Mouse (Mus musculus) NIH3T3 (cell line): Measurements from ENCODE around the gene Hoxd8.

Experiments
- DNase-seq: peaks from one replicate; pipeline ENCODE4 v3.0.0-alpha.2; 2012; ENCODE audit warnings: low read depth

The Hoxd8 gene

GRCm38 (mm10) chr2:74735851-74736687, 31.7 kb downstream of the Hoxd8 start:
- no peak for DNase-seq

DNA sequence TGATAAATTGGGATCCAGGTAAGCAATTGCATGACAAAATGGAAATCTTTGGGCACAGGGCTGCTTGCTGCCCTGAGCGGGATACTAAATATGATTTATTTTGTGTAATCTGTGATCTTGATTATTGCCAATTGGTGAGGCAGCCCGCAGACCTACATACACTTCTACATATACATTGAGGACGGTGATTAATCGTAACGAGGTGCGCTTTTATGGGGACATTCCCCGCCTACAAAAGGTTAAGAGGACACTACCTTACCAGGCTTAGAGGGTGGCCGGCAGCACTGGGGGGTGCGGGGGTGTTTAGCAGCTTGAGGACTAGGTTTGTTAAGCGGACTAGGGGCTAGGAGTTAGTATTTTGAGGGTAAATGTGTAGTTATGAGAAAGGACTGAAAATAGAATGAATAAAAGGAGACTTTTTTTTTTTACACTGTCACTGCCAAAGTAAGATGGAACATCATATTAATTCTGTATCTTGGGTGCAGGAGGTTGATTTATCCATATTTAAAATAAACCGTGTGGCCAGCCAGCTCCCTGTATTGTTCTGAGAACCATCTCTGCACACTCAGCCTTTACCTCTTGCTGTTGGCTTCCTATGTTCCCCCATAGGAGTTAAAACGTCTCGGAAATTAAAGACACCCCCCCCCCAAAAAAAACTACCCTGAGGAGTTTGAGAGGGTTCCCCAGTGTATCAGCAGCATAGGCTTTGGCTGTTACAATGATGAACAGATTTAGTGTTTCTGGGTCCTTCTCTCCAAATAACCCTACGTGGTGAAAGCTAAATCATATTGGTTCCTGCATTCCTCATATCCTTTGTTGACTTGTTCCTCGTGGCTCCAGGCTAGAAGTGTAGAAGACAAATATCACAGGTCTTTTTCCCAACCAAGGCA, 32.5 kb downstream of the Hoxd8 start:
- DNase-seq = no peak

DNA sequence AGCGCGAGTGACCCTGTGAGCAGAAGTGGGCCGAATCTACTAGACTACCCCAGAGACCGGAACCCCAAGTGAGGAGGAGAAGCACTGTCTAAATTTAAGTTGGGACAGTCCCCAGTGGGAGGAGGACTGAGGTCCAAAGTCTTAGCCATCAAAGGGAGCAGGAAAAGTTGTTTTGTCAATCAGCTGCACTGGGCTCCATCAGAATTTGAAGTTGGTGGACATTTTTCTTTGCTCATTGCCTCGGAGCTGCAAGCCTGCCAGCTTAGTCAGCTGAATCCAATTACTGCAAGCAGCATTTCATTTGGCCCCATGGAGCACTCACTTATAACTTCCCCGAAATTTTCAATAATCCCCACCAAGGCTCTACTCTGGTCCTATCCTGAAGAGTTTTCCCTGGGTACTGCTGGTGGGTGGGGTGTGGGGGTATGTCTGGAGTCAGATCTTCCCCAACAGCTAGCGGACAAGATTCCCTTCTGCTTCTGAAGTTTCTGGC, 33.2 kb downstream of the Hoxd8 start:
- peak; percentile 85 for DNase-seq

DNA sequence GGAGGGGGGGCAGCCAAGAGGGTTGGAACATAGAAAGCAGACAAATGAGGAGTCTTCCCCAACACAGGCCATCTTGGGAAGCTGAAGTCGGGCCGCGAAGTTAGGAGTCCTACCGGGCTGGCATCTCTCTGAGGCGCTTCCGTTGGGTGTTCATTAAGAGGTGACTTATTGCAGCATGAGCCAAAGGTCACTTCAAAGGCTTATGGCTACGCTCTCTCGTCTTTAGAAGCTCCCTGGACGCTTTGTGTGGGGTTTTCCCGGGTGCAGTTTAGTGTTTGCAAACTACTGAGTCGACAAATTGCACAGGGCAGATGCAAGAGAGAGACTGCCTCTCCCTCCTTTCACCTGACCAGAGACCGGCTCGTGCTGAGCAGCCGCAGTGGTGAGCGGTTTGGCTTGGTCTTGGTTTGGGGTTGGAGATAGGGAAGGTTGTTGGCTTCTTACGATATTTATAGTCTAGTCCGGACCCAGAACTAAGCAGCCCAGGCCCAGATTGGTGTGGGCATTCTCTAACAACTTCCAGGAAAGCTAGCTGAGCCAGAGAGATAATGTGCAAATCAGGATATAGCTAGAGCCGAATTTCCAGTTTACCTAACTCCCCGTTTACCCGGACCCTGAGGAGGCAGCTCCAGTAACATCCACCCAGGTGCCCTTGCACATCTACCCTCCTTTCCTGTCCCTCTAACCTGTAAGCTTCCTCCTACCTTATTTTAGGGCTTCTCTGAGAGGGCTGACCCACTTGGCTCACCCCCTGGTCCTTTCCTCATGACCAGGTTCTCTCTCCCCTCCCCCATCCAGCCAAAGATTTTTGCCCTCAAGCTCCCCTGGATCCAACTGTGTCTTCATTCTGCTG, 34.4 kb downstream of the Hoxd8 start:
- DNase-seq = no peak

GRCm38 (mm10) chr2:74739476-74739800, 35.0 kb downstream of the Hoxd8 start:
- DNase-seq = no peak

DNA sequence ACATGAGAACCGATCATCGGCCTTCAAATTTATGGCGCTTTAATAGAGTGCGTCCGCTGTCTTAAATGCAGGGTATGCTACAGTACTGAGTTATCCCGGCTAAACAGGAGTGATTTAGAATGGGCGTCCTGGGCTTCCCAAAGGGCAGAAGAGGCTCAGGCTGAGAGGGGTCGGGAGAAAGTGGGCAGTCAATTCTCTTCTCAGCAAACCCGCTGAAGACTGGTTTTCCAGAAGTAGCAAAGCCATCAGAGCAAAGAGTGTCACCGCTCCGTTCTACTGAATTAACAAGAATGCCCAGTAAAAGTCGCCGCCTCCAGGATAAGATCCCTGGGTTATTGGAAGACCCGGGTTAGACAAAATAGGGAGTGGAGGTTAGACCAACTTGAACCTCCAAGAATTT, 35.5 kb downstream of the Hoxd8 start:
- no peak for DNase-seq

- no peak for DNase-seq
Measured at GRCm38 (mm10) chr2:74740311-74741091, 36.1 kb downstream of the Hoxd8 start.

- DNase-seq = peak; percentile 5
Measured at GRCm38 (mm10) chr2:74741252-74741978, 37.0 kb downstream of the Hoxd8 start.

DNA sequence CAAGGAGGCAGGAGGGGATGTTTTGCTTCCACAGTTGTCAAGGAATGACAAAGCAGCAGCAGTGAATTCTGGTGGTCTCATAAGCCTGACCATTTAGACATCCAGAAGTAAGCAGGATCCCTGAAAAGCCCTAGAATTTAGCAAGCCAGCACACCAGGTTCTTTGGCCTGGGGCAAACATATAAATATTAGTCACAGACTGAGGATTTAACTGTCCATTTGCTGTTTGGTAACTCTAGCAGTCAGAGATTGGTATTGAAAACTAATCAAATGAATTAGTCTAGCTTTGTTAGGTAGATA, 37.5 kb downstream of the Hoxd8 start:
- DNase-seq = no peak

DNA sequence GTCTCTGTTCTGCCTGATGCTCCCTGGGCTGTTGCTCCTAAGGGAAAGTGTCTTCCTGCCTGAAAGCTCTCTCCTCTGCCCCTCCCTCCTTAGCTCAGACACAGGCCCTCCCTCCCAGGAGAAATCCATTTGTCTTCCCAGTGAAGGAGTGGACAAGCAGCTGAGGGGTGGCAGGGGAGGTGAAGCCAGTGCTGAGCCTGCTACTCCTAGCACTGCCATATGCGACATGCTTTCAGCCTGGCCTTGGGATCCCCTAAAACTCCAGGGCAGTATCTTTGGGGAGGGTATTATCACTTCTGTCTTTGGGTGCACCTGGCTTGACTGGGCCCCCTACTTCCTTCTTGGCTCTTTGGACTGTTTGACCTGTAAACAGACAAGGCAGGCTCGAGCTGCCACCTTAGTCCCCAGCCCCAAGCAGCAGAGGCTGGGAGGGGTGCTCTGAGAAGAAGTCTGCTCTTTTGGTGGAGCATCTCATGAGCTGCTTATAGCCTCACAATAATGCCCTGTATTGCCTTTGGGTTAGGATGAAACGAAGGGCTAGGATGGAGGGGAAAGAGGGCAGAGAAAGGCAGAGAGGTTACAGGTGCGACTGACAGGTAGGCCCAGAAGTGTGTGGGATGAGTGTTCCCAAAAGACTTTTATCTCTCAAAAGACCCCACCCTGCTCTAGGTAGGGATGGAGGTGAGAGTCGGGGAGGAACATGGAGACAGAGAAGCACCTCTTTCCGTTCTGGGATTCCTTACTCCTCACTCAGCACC, 41.3 kb downstream of the Hoxd8 start:
- no peak for DNase-seq

DNA sequence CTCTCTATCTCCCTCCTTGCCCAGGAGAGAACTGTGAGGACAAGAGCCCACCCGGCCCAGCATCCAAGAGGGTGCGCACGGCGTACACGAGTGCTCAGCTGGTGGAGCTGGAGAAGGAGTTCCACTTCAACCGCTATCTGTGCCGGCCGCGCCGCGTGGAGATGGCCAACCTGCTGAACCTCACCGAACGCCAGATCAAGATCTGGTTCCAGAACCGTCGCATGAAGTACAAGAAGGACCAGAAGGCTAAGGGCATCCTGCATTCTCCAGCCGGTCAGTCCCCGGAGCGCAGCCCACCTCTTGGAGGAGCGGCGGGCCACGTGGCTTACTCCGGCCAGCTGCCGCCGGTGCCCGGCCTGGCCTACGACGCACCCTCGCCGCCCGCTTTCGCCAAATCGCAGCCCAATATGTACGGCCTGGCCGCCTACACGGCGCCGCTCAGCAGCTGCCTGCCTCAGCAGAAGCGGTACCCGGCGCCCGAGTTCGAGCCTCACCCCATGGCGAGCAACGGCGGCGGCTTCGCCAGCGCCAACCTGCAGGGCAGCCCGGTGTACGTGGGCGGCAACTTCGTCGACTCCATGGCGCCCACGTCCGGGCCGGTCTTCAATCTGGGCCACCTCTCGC, 42.0 kb downstream of the Hoxd8 start:
- DNase-seq = no peak

GRCm38 (mm10) chr2:74747006-74747405, 42.6 kb downstream of the Hoxd8 start:
- no peak for DNase-seq

- DNase-seq = no peak
Measured at GRCm38 (mm10) chr2:74747661-74748141, 43.3 kb downstream of the Hoxd8 start.

- no peak for DNase-seq
Measured at GRCm38 (mm10) chr2:74748436-74748995, 44.1 kb downstream of the Hoxd8 start.

DNA sequence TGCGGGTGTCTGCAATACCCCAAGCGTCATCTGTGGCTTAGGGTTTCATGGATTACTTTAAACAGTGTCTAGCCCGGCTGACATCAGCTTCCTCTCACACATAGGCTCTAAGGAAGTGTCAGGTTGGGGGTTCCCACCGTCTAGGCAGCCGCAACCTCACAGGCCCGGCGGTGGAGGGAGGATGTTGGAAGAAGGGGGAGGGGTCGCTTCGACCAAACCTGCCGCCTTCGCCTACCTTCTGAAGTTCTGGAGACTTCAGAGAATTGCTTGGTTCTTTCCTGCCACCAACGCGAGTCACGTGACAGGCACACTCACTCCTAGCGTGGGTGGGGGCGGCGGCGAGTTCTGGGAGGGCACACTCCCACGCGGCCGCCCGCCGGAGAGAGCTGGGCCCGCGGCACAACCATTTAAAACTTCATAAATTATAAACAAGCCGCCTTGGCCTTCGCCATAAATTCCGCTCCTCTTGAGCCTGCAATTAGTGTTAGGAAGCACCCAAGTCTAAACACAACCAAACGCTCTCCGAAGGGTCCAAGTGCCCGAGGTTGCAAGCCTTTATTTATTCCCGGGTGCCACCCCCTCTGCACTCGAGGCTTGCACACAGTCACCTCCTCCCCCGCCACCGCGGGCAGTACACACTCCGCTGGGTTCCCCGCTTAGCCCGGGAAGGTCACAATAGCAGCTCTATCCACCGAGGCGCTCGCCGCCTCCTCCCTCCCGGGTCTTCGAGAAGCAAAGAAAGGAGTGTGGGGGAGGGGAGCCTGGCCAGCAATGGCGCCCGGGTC, 45.1 kb downstream of the Hoxd8 start:
- no peak for DNase-seq

DNA sequence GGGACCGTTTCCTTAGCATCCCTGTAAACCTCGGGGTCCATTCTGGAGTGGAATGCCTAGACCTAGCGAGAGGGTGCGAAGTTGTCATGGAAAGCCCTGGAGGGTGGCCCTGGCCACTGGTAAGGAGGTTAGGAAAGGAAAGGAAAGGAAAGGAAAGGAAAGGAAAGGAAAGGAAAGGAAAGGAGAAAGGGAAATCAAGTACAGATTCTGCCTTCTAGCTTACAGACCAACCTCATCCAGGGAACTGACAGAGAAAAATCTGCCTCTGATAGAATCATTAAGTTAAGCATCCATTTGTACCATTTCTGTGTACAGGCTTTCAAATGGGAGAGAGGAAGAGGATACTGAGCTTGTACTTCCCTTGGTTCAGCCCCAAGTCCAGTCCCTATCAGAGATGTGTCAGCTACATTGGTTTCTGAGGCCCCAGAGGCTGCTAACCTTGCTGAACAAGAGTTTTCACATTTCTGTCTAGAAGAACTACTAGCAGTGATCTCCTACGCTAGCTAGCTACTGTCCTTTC, 46.4 kb downstream of the Hoxd8 start:
- DNase-seq = no peak

DNA sequence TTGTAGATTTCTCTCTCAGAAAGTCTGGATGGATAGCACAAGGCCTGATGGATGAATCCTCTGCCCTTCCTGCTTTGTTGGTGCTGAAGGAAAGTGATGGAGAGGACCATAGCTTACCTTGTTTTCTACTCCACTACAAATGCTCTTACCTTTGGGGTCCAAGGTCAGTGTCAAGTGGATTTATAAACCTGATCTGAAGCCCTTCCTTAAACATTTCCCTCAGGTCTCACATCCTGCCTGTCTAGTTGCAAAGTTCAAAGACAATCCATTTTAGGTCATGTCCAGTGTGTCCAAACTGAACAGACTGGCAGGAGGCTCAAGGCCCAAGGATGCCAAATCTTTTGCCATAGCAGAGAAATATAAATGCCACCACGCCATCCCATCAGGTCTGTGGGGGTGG, 47.4 kb downstream of the Hoxd8 start:
- no peak for DNase-seq
